Mouse (Mus musculus) small intestine, adult 2 months (tissue): ENCODE measurements around the gene Rbm39. TPM values are rescaled to one million over a fixed set of nuclear protein-coding genes. Genes with fewer than 3 reads are reported as not detected.
"Not testable (repeated sequence)": the region's sequence is repeated elsewhere in the genome, so short reads cannot be mapped to it uniquely, and the experiment has no call there.

ENCODE experiments used
- H3K27ac ChIP-seq: fragments of 200-500 bp; 2 replicates; pipeline ENCODE4 v1.5.1; 2012; ENCODE audit warnings: low read depth, low read length, control low read depth, inconsistent platforms; ENCODE audit not compliant: insufficient read depth
- H3K27me3 ChIP-seq: fragments of 200-500 bp; 2 replicates; pipeline ENCODE4 v1.6.1; 2012; ENCODE audit warnings: mild to moderate bottlenecking, moderate library complexity, low read length, inconsistent platforms; ENCODE audit not compliant: control insufficient read depth, insufficient read depth
- H3K36me3 ChIP-seq: fragments of 200-500 bp; 2 replicates; pipeline ENCODE4 v1.6.1; 2012; ENCODE audit warnings: mild to moderate bottlenecking, low read length, control low read depth, inconsistent platforms; ENCODE audit not compliant: control insufficient read depth, insufficient read depth
- H3K4me1 ChIP-seq: fragments of 200-500 bp; 2 replicates; pipeline ENCODE4 v1.6.1; 2012; ENCODE audit warnings: low read length, inconsistent platforms, mixed read lengths; ENCODE audit not compliant: control insufficient read depth, insufficient read depth, insufficient read length
- H3K4me3 ChIP-seq: fragments of 200-500 bp; 2 replicates; pipeline ENCODE4 v1.5.1; 2012; ENCODE audit warnings: low read depth, mild to moderate bottlenecking, control low read depth, inconsistent platforms, low read length, moderate library complexity
- CTCF ChIP-seq: fragments of 200-500 bp; IDR thresholded peaks from 2 replicates; pipeline ENCODE4 v1.5.1; 2012; ENCODE audit warnings: low read depth, mild to moderate bottlenecking, control low read depth, inconsistent platforms, low read length, moderate library complexity, mixed read lengths; ENCODE audit not compliant: insufficient replicate concordance, insufficient read length; ENCODE audit errors: extremely low read depth
- POLR2A ChIP-seq: fragments of 200-500 bp; IDR thresholded peaks from 2 replicates; pipeline ENCODE4 v1.6.1; 2012; ENCODE audit warnings: low read depth, mild to moderate bottlenecking, control low read depth, inconsistent platforms, low read length, moderate library complexity
- WGBS: fragments of 180-500 bp; shearing (Covaris S2); methylation state at CpG from one replicate; pipeline ENCODE4 v1.1.7; 2018; 5-methylcytosine and 5-hydroxymethylcytosine counted together
- polyA plus RNA-seq: library from polyadenylated mRNA; depleted of rRNA; stranded (reverse); fragments of >200 nt; gene quantifications from 2 replicates; pipeline ENCODE4 v1.2.3, GENCODE M21; 2012

The Rbm39 gene
- polyA plus RNA-seq, 1 experiment: 49.5 TPM

DNA sequence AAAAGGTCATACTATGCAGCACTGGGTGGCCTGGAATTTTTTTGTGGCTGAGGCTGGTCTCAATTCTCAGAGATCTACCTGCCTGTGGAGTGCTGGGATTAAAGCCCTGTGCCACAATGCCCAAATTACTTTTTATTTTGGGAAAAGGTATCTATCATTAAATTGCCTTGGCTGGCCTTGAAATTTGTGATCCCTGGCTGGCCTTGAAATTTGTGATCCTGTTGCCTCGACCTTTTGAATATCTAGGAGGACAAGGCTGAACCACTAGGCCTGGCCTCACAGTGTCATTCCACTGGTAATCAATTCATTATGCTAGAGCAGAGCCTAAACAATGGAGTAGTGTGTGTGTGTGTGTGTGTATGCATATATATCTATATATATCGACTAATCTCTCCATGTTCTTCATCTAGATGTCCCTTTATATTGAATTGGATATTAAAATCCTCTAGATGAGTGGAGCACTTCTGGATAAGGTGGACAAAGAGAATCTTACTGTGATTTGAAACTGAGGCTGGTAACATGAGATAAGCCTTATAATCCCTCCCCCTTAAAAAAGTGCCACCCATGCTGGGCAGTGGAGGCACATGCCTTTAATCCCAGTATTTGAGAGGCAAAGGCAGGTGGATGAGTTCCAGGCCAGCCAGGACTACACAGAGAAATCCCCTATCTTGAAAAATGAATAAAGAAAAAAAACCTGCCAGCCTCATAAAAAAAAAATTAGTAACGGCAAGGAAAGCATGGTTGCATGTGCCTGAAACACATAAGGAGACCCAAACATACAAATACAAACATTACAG lies 13.2 kb upstream of the Rbm39 start:
- Histone ChIP-seq H3K4me1 (peaks cover 3% of the 10 kb centered on the region; the same call in 1 of the 2 replicates), H3K27me3 (no peaks in the 10 kb centered on the region), H3K4me3 (no peak overlapping the region), H3K36me3 (no peaks in the 10 kb centered on the region), H3K27ac (no peak overlapping the region)
- TF ChIP-seq CTCF: no peak
- no peak for TF ChIP-seq POLR2A
- WGBS: 85% methylated on average over 3 of the region's 3 CpGs

DNA sequence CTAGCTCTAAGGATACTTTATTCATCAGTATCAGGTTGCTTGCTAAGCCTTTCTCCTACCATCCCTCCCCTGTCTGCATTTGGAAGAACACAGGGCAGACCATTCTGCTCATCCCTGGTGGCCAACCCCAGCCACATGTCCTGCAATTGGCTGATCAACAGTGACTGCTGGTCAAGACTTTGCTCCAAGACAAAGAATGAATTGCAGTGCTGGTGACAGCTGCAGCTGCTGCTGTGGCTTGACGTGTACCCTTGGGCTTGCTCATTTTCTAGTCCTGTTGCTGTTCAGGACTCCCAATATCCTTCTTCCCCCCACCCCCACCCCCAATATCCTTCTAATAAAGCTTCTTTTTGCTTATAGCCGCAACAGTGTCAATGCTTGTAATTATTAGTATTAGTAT lies 12.0 kb upstream of the Rbm39 start:
- Histone ChIP-seq H3K4me3 (no peak overlapping the region), H3K27ac (no peak overlapping the region), H3K36me3 (no peaks in the 10 kb centered on the region), H3K4me1 (peaks cover 3% of the 10 kb centered on the region; the same call in 1 of the 2 replicates), H3K27me3 (no peaks in the 10 kb centered on the region)
- WGBS: 89% methylated on average over 2 of the region's 2 CpGs
- no peak for TF ChIP-seq CTCF
- TF ChIP-seq POLR2A: no peak

DNA sequence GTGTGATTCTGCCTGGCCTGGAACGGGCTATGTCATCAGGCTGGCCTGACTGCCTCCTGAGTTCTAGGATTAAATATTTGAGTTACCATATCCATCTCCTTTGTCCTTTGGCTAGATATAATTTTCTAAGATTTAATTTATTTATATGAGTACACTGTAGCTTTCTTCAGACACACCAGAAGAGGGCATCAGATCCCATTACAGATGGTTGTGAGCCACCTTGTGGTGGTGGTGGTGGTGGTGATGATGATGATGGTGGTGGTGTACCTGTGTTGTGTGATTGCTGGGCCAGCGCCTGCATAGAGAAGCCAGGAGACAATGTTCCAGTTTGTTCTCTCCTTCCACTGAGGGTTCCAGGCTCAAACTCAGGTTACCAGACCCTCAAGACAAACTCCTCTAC lies 11.5 kb upstream of the Rbm39 start:
- TF ChIP-seq CTCF (no peak), POLR2A (no peak)
- Histone ChIP-seq H3K4me3 (no peak overlapping the region), H3K27me3 (no peaks in the 10 kb centered on the region), H3K27ac (no peak overlapping the region), H3K36me3 (no peaks in the 10 kb centered on the region), H3K4me1 (peaks cover 3% of the 10 kb centered on the region; the same call in 1 of the 2 replicates)
- 93% methylated on average over 2 of the region's 2 CpGs for WGBS

DNA sequence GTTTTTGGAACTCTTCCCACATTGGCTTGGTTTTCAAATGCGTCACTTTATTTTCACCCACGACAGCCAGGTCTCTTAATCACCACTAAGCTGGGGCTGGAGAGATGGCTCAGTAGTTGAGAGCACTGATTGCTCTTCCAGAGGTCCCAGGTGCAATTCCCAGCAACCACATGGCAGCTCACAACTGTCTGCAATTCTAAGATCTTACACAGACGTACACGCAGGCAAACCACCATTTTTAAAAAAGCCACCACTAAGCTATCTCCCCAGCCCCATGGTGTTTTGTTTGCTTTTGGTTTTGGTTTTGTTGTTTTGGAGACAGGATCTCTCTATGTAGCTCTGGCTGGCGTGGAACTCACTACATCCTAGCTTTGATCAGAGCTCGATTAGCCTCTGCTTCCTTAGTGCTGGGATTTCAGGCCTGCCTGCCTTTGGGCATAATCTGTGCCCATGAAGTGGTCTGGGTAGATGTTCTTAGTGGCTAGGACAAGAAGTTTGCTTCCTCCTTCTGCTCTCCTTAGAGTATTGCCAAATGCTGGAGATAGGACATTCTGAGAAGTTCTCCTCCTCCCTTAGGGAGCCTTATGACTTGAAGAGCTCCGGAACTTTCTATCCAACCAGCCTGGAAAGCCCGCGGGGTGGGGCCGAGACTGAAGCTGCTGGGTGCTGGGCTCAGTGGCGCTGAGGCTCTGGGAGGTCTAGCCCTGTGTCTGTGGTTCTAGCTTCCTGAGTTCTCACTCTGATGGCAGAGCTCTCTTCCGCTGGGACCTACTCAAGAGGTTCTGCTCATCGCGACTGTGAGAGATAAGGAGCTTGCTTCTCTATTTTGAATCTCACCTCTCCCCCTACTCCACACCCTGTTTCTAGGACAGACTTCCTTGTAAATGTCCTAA lies 10.2 kb upstream of the Rbm39 start:
- Histone ChIP-seq H3K27me3 (no peaks in the 10 kb centered on the region), H3K36me3 (no peaks in the 10 kb centered on the region), H3K4me1 (peaks cover 3% of the 10 kb centered on the region; the same call in 1 of the 2 replicates), H3K27ac (peak overlapping the region; percentile 93), H3K4me3 (peak overlapping the region; percentile 17; the same call in 1 of the 2 replicates)
- TF ChIP-seq CTCF (no peak), POLR2A (0 out of 2 replicates have a peak, but pooled peaks have one; percentile 32)
- WGBS: 66% methylated on average over 14 of the region's 14 CpGs

DNA sequence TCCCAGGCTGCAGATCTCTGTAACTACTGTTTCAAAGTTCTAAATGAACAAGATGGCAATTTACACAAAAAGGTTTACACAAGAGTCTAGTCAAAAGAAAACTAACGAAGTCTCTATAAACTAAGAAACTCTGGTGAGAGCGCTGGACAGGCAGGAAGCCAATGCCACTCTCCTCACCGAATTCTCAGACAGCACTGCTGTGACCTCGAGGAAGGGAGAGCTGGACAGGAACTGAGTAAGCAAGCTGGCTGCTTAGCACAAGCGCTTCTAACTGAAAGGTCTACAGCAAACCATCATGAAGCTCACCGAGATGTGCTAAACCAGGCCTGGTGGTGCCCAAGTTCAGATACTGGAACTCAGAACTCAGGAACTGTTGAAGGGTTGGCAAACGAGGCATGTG lies 9.2 kb upstream of the Rbm39 start:
- not testable (repeated sequence) for H3K27me3 ChIP-seq, H3K4me1 ChIP-seq, H3K4me3 ChIP-seq, H3K36me3 ChIP-seq
- 81% methylated on average over 7 of the region's 7 CpGs for WGBS
- H3K27ac ChIP-seq: peak overlapping the region; percentile 93

DNA sequence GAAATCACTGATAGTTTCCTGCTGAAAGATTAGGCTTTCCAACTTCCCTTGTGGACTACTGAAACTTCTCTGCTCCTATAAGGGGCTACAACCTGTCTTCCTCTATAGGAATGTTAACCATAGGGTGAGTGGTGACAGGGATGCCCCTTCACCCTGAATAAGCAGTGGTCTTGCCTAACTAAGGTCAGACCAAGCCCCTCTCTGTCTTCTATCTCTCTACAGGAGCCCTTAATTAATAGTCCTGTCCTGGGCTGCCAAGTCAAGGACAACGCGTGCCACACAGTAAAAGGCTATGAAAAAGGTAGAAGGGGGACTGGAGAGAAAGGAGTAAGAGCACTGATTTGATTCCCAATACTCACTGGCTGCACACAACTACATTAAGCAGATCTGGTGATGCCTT lies 1.6 kb upstream of the Rbm39 start:
- 90% methylated on average over 2 of the region's 2 CpGs for WGBS
- H3K27ac ChIP-seq: no peak overlapping the region
- TF ChIP-seq CTCF: no peak

More for the DNA sequence above, 1.6 kb upstream of the Rbm39 start:
- peaks cover 14% of the 10 kb centered on the region for H3K36me3 ChIP-seq
- H3K27me3 ChIP-seq: no peaks in the 10 kb centered on the region
- H3K4me1 ChIP-seq: peaks cover 6% of the 10 kb centered on the region; the same call in 1 of the 2 replicates
- no peak overlapping the region for H3K4me3 ChIP-seq
